Mouse (Mus musculus) heart, embryonic 16.5 days (tissue): ENCODE measurements around the gene Kat8. TPM values are rescaled to one million over a fixed set of nuclear protein-coding genes. Genes with fewer than 3 reads are reported as not detected.
A peak's percentile ranks its signal among the peaks of the same experiment; 100 is the strongest.
"Not testable (repeated sequence)": the region's sequence is repeated elsewhere in the genome, so short reads cannot be mapped to it uniquely, and the experiment has no call there.

Source experiments
- ATAC-seq: fragments of 200-750 bp; cut with Nextera tagmentation; replicated peaks from 2 replicates; pipeline ENCODE4 v1.8.0; 2017; ENCODE audit warnings: moderate number of reproducible peaks; ENCODE audit not compliant: insufficient read depth, low FRiP score; ENCODE audit errors: extremely low read depth
- H3K27ac ChIP-seq: fragments of 300-500 bp; sonication (generic); 2 replicates; pipeline ENCODE4 v1.5.1; 2014; ENCODE audit warnings: mild to moderate bottlenecking, low read length, control low read depth, moderate library complexity
- H3K27me3 ChIP-seq: fragments of 300-500 bp; sonication (generic); 2 replicates; pipeline ENCODE4 v1.6.1; 2014; ENCODE audit warnings: low read length, mixed read lengths; ENCODE audit not compliant: control insufficient read depth, insufficient read depth
- H3K36me3 ChIP-seq: fragments of 300-500 bp; sonication (generic); 2 replicates; pipeline ENCODE4 v1.6.1; 2014; ENCODE audit not compliant: control insufficient read depth, insufficient read depth
- H3K4me1 ChIP-seq: fragments of 300-500 bp; sonication (generic); 2 replicates; pipeline ENCODE4 v1.6.1; 2014; ENCODE audit warnings: low read length, mixed read lengths; ENCODE audit not compliant: control insufficient read depth, insufficient read depth
- H3K4me2 ChIP-seq: fragments of 300-500 bp; sonication (generic); 2 replicates; pipeline ENCODE4 v1.6.1; 2014; ENCODE audit warnings: low read depth, mild to moderate bottlenecking, control low read depth, low read length
- H3K4me3 ChIP-seq: fragments of 300-500 bp; sonication (generic); 2 replicates; pipeline ENCODE4 v1.5.1; 2014; ENCODE audit warnings: mild to moderate bottlenecking, control low read depth, low read length
- H3K9ac ChIP-seq: fragments of 300-500 bp; sonication (generic); 2 replicates; pipeline ENCODE4 v1.6.1; 2014; ENCODE audit warnings: low read length, control low read depth
- H3K9me3 ChIP-seq: fragments of 300-500 bp; sonication (generic); replicated peaks from 2 replicates; pipeline ENCODE4 v1.6.1; 2016; ENCODE audit warnings: low read length; ENCODE audit not compliant: control insufficient read depth
- WGBS: fragments of 180-500 bp; shearing (Covaris S2); extraction: QIAGEN DNeasy Blood & Tissue Kit; methylation state at CpG from one replicate; pipeline ENCODE4 v1.1.7; 2014; 5-methylcytosine and 5-hydroxymethylcytosine counted together
- polyA plus RNA-seq: library from polyadenylated mRNA; unstranded; fragments of >200 nt; fragmentation: Nextera tagmentation; extraction: Ambion mirVana; gene quantifications from 2 replicates; pipeline ENCODE4 v1.2.1, GENCODE M21; 2015

Kat8 gene
- polyA plus RNA-seq, 1 experiment from 2014 or later, result 30.4 TPM

- no peak for ATAC-seq
- Histone ChIP-seq H3K4me1 (peaks cover 8% of the 10 kb centered on the region), H3K4me2 (peak overlapping the region; percentile 92), H3K9me3 (no peaks in the 10 kb centered on the region), H3K4me3 (peak overlapping the region; percentile 77), H3K9ac (peak overlapping the region; percentile 81), H3K36me3 (0 out of 2 replicates have a peak, but pooled peaks cover 5% of the 10 kb centered on the region), H3K27ac (no peak overlapping the region), H3K27me3 (no peaks in the 10 kb centered on the region)
- WGBS, result 68% methylated on average over 5 of the region's 5 CpGs
Observed at GRCm38 (mm10) chr7:127894480-127894879, 17.8 kb upstream of the Kat8 start.

GRCm38 (mm10) chr7:127895442-127895841, 16.9 kb upstream of the Kat8 start, which contains the start of the genes Gm21974 and Vkorc1:
Gm21974 (minus strand) TSS chr7:127895454.
Vkorc1 (minus strand) TSS chr7:127895617.
- H3K27me3 ChIP-seq, result no peaks in the 10 kb centered on the region
- under 1% methylated on average over 26 of the region's 26 CpGs for WGBS

GRCm38 (mm10) chr7:127895891-127896290, 16.4 kb upstream of the Kat8 start:
- H3K9me3 ChIP-seq, H3K4me1 ChIP-seq, H3K27ac ChIP-seq, H3K9ac ChIP-seq, H3K36me3 ChIP-seq, H3K27me3 ChIP-seq, ATAC-seq: not testable (repeated sequence)
- Histone ChIP-seq H3K4me3 (peak overlapping the region; percentile 77), H3K4me2 (peak overlapping the region; percentile 92)
- WGBS, result 59% methylated on average over 7 of the region's 7 CpGs

More at GRCm38 (mm10) chr7:127895442-127895841, 16.9 kb upstream of the Kat8 start, which contains the start of the genes Gm21974 and Vkorc1:
- H3K27ac ChIP-seq, result peak within 1 kb of the TSS; percentile 81
- H3K9me3 ChIP-seq, result no peaks in the 10 kb centered on the region
- ATAC-seq, result peak; percentile 98
- H3K9ac ChIP-seq, result peak within 1 kb of the TSS; percentile 81
- peak within 1 kb of the TSS; percentile 92 for H3K4me2 ChIP-seq
- H3K4me1 ChIP-seq, result peaks cover 8% of the 10 kb centered on the region
- peak within 1 kb of the TSS; percentile 77 for H3K4me3 ChIP-seq
- H3K36me3 ChIP-seq, result 0 out of 2 replicates have a peak, but pooled peaks cover 5% of the 10 kb centered on the region

GRCm38 (mm10) chr7:127896384-127896783, 15.9 kb upstream of the Kat8 start:
- H3K4me2 ChIP-seq, result no peak overlapping the region
- ATAC-seq, result no peak
- H3K27ac ChIP-seq, result no peak overlapping the region
- H3K36me3 ChIP-seq, result 0 out of 2 replicates have a peak, but pooled peaks cover 5% of the 10 kb centered on the region
- H3K4me1 ChIP-seq, result peaks cover 8% of the 10 kb centered on the region
- H3K9me3 ChIP-seq, result no peaks in the 10 kb centered on the region
- no peak overlapping the region for H3K4me3 ChIP-seq
- 55% methylated on average over 13 of the region's 13 CpGs for WGBS
- no peak overlapping the region for H3K9ac ChIP-seq
- no peaks in the 10 kb centered on the region for H3K27me3 ChIP-seq

- ATAC-seq, result no peak
- Histone ChIP-seq H3K27ac (no peak overlapping the region), H3K9ac (no peak overlapping the region), H3K4me1 (peaks cover 8% of the 10 kb centered on the region), H3K27me3 (no peaks in the 10 kb centered on the region), H3K36me3 (0 out of 2 replicates have a peak, but pooled peaks cover 5% of the 10 kb centered on the region), H3K9me3 (no peaks in the 10 kb centered on the region), H3K4me3 (no peak overlapping the region), H3K4me2 (no peak overlapping the region)
- WGBS, result 77% methylated on average over 7 of the region's 7 CpGs
Observed at GRCm38 (mm10) chr7:127897542-127897941, 14.8 kb upstream of the Kat8 start.

GRCm38 (mm10) chr7:127898179-127898956, 13.9 kb upstream of the Kat8 start:
- Histone ChIP-seq H3K36me3 (no peaks in the 10 kb centered on the region), H3K4me2 (no peak overlapping the region), H3K4me1 (peaks cover 8% of the 10 kb centered on the region), H3K27me3 (no peaks in the 10 kb centered on the region), H3K9me3 (no peaks in the 10 kb centered on the region), H3K4me3 (no peak overlapping the region), H3K27ac (no peak overlapping the region), H3K9ac (no peak overlapping the region)
- 35% methylated on average over 10 of the region's 10 CpGs for WGBS
- ATAC-seq, result no peak

GRCm38 (mm10) chr7:127899997-127900396, 12.3 kb upstream of the Kat8 start:
- H3K9me3 ChIP-seq, result no peaks in the 10 kb centered on the region
- H3K36me3 ChIP-seq, result no peaks in the 10 kb centered on the region; the same call in 1 of the 2 replicates
- ATAC-seq, result no peak
- WGBS, result 21% methylated on average over 7 of the region's 7 CpGs
- H3K27ac ChIP-seq, result no peak overlapping the region
- no peaks in the 10 kb centered on the region for H3K27me3 ChIP-seq
- H3K4me2 ChIP-seq, result no peak overlapping the region
- H3K9ac ChIP-seq, result no peak overlapping the region
- H3K4me1 ChIP-seq, result peaks cover 5% of the 10 kb centered on the region
- H3K4me3 ChIP-seq, result no peak overlapping the region

- Histone ChIP-seq H3K4me1 (peaks cover 8% of the 10 kb centered on the region), H3K4me3 (no peak overlapping the region), H3K9me3 (no peaks in the 10 kb centered on the region), H3K27me3 (no peaks in the 10 kb centered on the region), H3K9ac (no peak overlapping the region), H3K36me3 (peaks cover 17% of the 10 kb centered on the region), H3K4me2 (no peak overlapping the region), H3K27ac (no peak overlapping the region)
- ATAC-seq, result no peak
- WGBS, result 62% methylated on average over 2 of the region's 2 CpGs
Observed at GRCm38 (mm10) chr7:127901772-127902171, 10.5 kb upstream of the Kat8 start.
